Mouse (Mus musculus) left cerebral cortex, adult 8-10 months (tissue): ENCODE results near the gene Itgae. TPM values are rescaled to one million over a fixed set of nuclear protein-coding genes. Genes with fewer than 3 reads are reported as not detected.

Experiments used
- DNase-seq, 2 experiments: peaks; one replicate each; pipeline ENCODE4 v3.0.0; 2022; ENCODE audit warnings: low spot score in 2 of 2
- total RNA-seq, 4 experiments: library from RNA; stranded (reverse); gene quantifications; 2 replicates each; pipeline ENCODE4 v1.2.4; 2022

Itgae gene
- total RNA-seq, 4 experiments from 2014 or later = 0.18 to 0.37 (median 0.29) TPM

GRCm38 (mm10) chr11:73194444-73194843, 104.1 kb downstream of the Itgae start:
- DNase-seq = no peak

Other genes starting within 250 kb of the Itgae start
- 1 to 10 TPM; 6.5 to 8.0 (median 7.1) TPM for gene Atp2a3, start 129.4 kb upstream of the Itgae start, total RNA-seq
- under 1 TPM; 0.21 to 0.89 (median 0.41) TPM for gene P2rx1, start 91.5 kb upstream of the Itgae start, total RNA-seq
- 100 to 1,000 TPM; 107 to 111 (median 108) TPM for gene Camkk1, start 71.6 kb upstream of the Itgae start, total RNA-seq
- gene Ncbp3, start 42.8 kb upstream of the Itgae start, total RNA-seq = 1 to 10 TPM; 8.4 to 9.4 (median 9.2) TPM
- under 1 TPM in 3 of 4 experiments, not detected in 1; 0.14 to 0.30 (median 0.22) TPM for gene Haspin, start 47.7 kb downstream of the Itgae start, total RNA-seq
- 1 to 10 TPM in 2 of 4 experiments, under 1 TPM in 2; 0.70 to 1.4 (median 0.97) TPM for gene P2rx5, start 69.8 kb downstream of the Itgae start, total RNA-seq
- gene Emc6, start 86.5 kb downstream of the Itgae start, total RNA-seq = 10 to 100 TPM; 39.9 to 46.8 (median 42.9) TPM
- gene Tax1bp3, start 86.5 kb downstream of the Itgae start, total RNA-seq = 10 to 100 TPM in 3 of 4 experiments, 1 to 10 TPM in 1; 9.9 to 12.1 (median 11.0) TPM
- 10 to 100 TPM; 17.2 to 24.7 (median 19.9) TPM for gene Ctns, start 108.5 kb downstream of the Itgae start, total RNA-seq
- 1 to 10 TPM; 3.2 to 4.1 (median 3.7) TPM for gene Shpk, start 108.9 kb downstream of the Itgae start, total RNA-seq
- under 1 TPM in 1 of 4 experiments, not detected in 3; 0.16 TPM for gene Trpv1, start 143.7 kb downstream of the Itgae start, total RNA-seq
- under 1 TPM; 0.43 to 0.59 (median 0.47) TPM for gene Trpv3, start 176.8 kb downstream of the Itgae start, total RNA-seq
- 10 to 100 TPM; 20.9 to 29.6 (median 25.7) TPM for gene Aspa, start 239.0 kb downstream of the Itgae start, total RNA-seq
- gene Gm49340, start 239.2 kb downstream of the Itgae start, total RNA-seq = not detected
- not detected for gene Spata22, start 239.2 kb downstream of the Itgae start, total RNA-seq